Mouse (Mus musculus) CH12.LX (cell line): Measurements from ENCODE around the gene Ankrd28. TPM values are rescaled to one million over a fixed set of nuclear protein-coding genes. Genes with fewer than 3 reads are reported as not detected.

ENCODE experiments used
- DNase-seq: peaks from one replicate; pipeline ENCODE4 v3.0.0-alpha.2; 2013; ENCODE audit errors: extremely low read depth
- H3K27ac ChIP-seq: 2 replicates; pipeline ENCODE4 v1.5.1; 2012; ENCODE audit warnings: low read depth, mild to moderate bottlenecking, control low read depth, moderate library complexity; ENCODE audit not compliant: insufficient read depth
- H3K27me3 ChIP-seq: replicated peaks from 2 replicates; pipeline ENCODE3; 2012; ENCODE audit warnings: inconsistent platforms
- H3K36me3 ChIP-seq, 2 experiments: replicated peaks in 1 of 2; 2 replicates each; pipeline versions ENCODE3 to v1.6.1; 2012; ENCODE audit warnings: inconsistent platforms in 1 of 2, low read length in 1 of 2, mild to moderate bottlenecking in 1 of 2, mixed read lengths in 1 of 2, moderate library complexity in 1 of 2; ENCODE audit not compliant: control insufficient read depth in 1 of 2, insufficient read depth in 1 of 2
- H3K4me1 ChIP-seq, 2 experiments: 2 replicates each; pipeline ENCODE4 v1.6.1; 2012; ENCODE audit warnings: inconsistent platforms in 1 of 2, moderate library complexity in 1 of 2; ENCODE audit not compliant: insufficient read depth in 2 of 2, control insufficient read depth in 1 of 2
- H3K4me2 ChIP-seq: 2 replicates; pipeline ENCODE4 v1.6.1; 2012; ENCODE audit warnings: low read depth, mild to moderate bottlenecking, control low read depth; ENCODE audit not compliant: poor library complexity, insufficient read depth, severe bottlenecking
- H3K4me3 ChIP-seq, 3 experiments: fragments of 150-350 bp in 1 of 3; sonication (generic) in 1 of 3; replicated peaks in 1 of 3; 2 replicates each; pipeline versions ENCODE3 to v1.5.1; 2011 to 2012; ENCODE audit warnings: low read depth in 2 of 3, low read length in 2 of 3, mild to moderate bottlenecking in 2 of 3, moderate library complexity in 2 of 3, control low read depth in 1 of 3, improper control_type of control experiment in 1 of 3, inconsistent platforms in 1 of 3, mixed read lengths in 1 of 3; ENCODE audit not compliant: poor library complexity in 1 of 3
- H3K79me2 ChIP-seq: replicated peaks from 2 replicates; pipeline ENCODE4 v1.6.1; 2012; ENCODE audit warnings: mild to moderate bottlenecking, moderate library complexity; ENCODE audit not compliant: control insufficient read depth, poor library complexity, insufficient read depth, severe bottlenecking; ENCODE audit errors: extremely low read depth
- H3K9ac ChIP-seq: 2 replicates; pipeline ENCODE4 v1.6.1; 2012; ENCODE audit warnings: low read depth, mild to moderate bottlenecking, control low read depth, moderate library complexity; ENCODE audit not compliant: insufficient read depth
- H3K9me3 ChIP-seq: replicated peaks from 2 replicates; pipeline ENCODE3; 2012; ENCODE audit warnings: low read length, inconsistent platforms, mixed read lengths
- CHD1 ChIP-seq: IDR thresholded peaks from 2 replicates; pipeline ENCODE4 v1.6.1; 2012; ENCODE audit warnings: low read depth, low read length, improper control_type of control experiment, inconsistent platforms
- E2F4 ChIP-seq: IDR thresholded peaks from 2 replicates; pipeline ENCODE4 v1.6.1; 2011; ENCODE audit warnings: low read depth, low read length, improper control_type of control experiment; ENCODE audit not compliant: insufficient replicate concordance
- ELF1 ChIP-seq: IDR thresholded peaks from 2 replicates; pipeline ENCODE4 v1.6.1; 2014; ENCODE audit warnings: low read depth, mild to moderate bottlenecking, inconsistent platforms, low read length, improper control_type of control experiment
- EP300 ChIP-seq: IDR thresholded peaks from 2 replicates; pipeline ENCODE4 v1.6.1; 2011; ENCODE audit warnings: low read length, improper control_type of control experiment
- ETS1 ChIP-seq: conservative IDR thresholded peaks from 2 replicates; pipeline ENCODE4 v1.6.1; 2012; ENCODE audit warnings: low read depth, mild to moderate bottlenecking, inconsistent platforms, low read length, improper control_type of control experiment, moderate library complexity
- GABPA ChIP-seq: IDR thresholded peaks from 2 replicates; pipeline ENCODE4 v1.6.1; 2012; ENCODE audit warnings: low read depth, low read length, improper control_type of control experiment, inconsistent platforms; ENCODE audit not compliant: insufficient replicate concordance
- HCFC1 ChIP-seq: IDR thresholded peaks from 2 replicates; pipeline ENCODE4 v1.6.1; 2012; ENCODE audit warnings: low read depth, mild to moderate bottlenecking, inconsistent platforms, low read length, improper control_type of control experiment
- IRF4 ChIP-seq: IDR thresholded peaks from 2 replicates; pipeline ENCODE4 v1.6.1; 2014; ENCODE audit warnings: low read depth, mild to moderate bottlenecking, inconsistent platforms, low read length, improper control_type of control experiment
- JUN ChIP-seq: IDR thresholded peaks from 2 replicates; pipeline ENCODE4 v1.6.1; 2011; ENCODE audit warnings: low read depth, mild to moderate bottlenecking, low read length, improper control_type of control experiment, moderate library complexity; ENCODE audit not compliant: insufficient read depth
- JUND ChIP-seq: conservative IDR thresholded peaks from 2 replicates; pipeline ENCODE4 v1.6.1; 2011; ENCODE audit warnings: low read depth, low read length, improper control_type of control experiment
- KAT2A ChIP-seq: IDR thresholded peaks from 2 replicates; pipeline ENCODE4 v1.6.1; 2012; ENCODE audit warnings: low read length, improper control_type of control experiment, inconsistent platforms; ENCODE audit not compliant: insufficient replicate concordance
- MAFK ChIP-seq: IDR thresholded peaks from 2 replicates; pipeline ENCODE4 v1.6.1; 2011; ENCODE audit warnings: low read length, improper control_type of control experiment; ENCODE audit not compliant: insufficient replicate concordance
- MAX ChIP-seq: IDR thresholded peaks from 2 replicates; pipeline ENCODE4 v1.6.1; 2011; ENCODE audit warnings: low read length, improper control_type of control experiment
- MEF2A ChIP-seq: IDR thresholded peaks from 2 replicates; pipeline ENCODE4 v1.6.1; 2014; ENCODE audit warnings: low read depth, mild to moderate bottlenecking, inconsistent platforms, low read length, improper control_type of control experiment, borderline replicate concordance
- MXI1 ChIP-seq: IDR thresholded peaks from 2 replicates; pipeline ENCODE4 v1.6.1; 2011; ENCODE audit warnings: mild to moderate bottlenecking, low read depth, low read length, improper control_type of control experiment
- PAX5 ChIP-seq: IDR thresholded peaks from 2 replicates; pipeline ENCODE4 v1.6.1; 2012; ENCODE audit warnings: low read length, inconsistent platforms, mixed read lengths
- POLR2A ChIP-seq: IDR thresholded peaks from 2 replicates; pipeline ENCODE4 v1.6.1; 2011; ENCODE audit warnings: low read depth, mild to moderate bottlenecking, improper control_type of control experiment, low read length
- POLR2AphosphoS2 ChIP-seq: IDR thresholded peaks from 2 replicates; pipeline ENCODE4 v1.6.1; 2011; ENCODE audit warnings: low read depth, low read length, improper control_type of control experiment
- RCOR1 ChIP-seq: conservative IDR thresholded peaks from 2 replicates; pipeline ENCODE4 v1.6.1; 2012; ENCODE audit warnings: low read depth, mild to moderate bottlenecking, inconsistent platforms, low read length, improper control_type of control experiment
- SMC3 ChIP-seq: IDR thresholded peaks from 2 replicates; pipeline ENCODE4 v1.6.1; 2011; ENCODE audit warnings: low read depth, low read length, improper control_type of control experiment
- UBTF ChIP-seq: IDR thresholded peaks from 2 replicates; pipeline ENCODE4 v1.6.1; 2012; ENCODE audit warnings: low read depth, mild to moderate bottlenecking, inconsistent platforms, low read length, improper control_type of control experiment, moderate library complexity
- ZKSCAN1 ChIP-seq: IDR thresholded peaks from 2 replicates; pipeline ENCODE4 v1.6.1; 2012; ENCODE audit warnings: low read depth, inconsistent platforms, low read length, improper control_type of control experiment, borderline replicate concordance
- ZMIZ1 ChIP-seq: IDR thresholded peaks from 2 replicates; pipeline ENCODE4 v1.6.1; 2012; ENCODE audit warnings: low read depth, mild to moderate bottlenecking, inconsistent platforms, low read length, improper control_type of control experiment
- dilution Hi-C: fragments of 300-500 bp; cut with MboI; formaldehyde crosslinking; loops from 2 replicates; pipeline ENCODE4 v1.14.3; 2020; ENCODE audit warnings: low sequenced_read_pairs; ENCODE audit not compliant: extremely low pct_unique_long_range_greater_than_20kb, extremely low pct_ligation_motif_present
- in situ Hi-C: fragments of 300-500 bp; cut with MboI; formaldehyde crosslinking; loops from 3 replicates; pipeline ENCODE4 v1.14.3; 2019; ENCODE audit warnings: low sequenced_read_pairs, low pct_ligation_motif_present, low pct_unique_long_range_greater_than_20kb, mixed read lengths
- polyA plus RNA-seq: library from polyadenylated mRNA; unstranded; fragments of >175 nt; gene quantifications from 2 replicates; pipeline ENCODE4 v1.2.1, GENCODE M21; 2012; ENCODE audit warnings: low read depth; ENCODE audit not compliant: insufficient read length
- total RNA-seq, 2 experiments: library from RNA; depleted of rRNA; stranded (reverse); fragments of 300-350 nt in 1 of 2; fragments of >200 nt in 1 of 2; gene quantifications; 2 replicates each; pipeline ENCODE4 v1.2.3; 2012 to 2014

Gene Ankrd28
- total and polyA plus RNA-seq, 3 experiments, result 7.3 to 15.0 (median 14.9) TPM

GRCm38 (mm10) chr14:31795535-31795934 is 34.9 kb downstream of the Ankrd28 start:
- Histone ChIP-seq H3K4me3 (no peak overlapping the region), H3K79me2 (no peaks in the 10 kb centered on the region), H3K27me3 (no peaks in the 10 kb centered on the region), H3K9me3 (no peaks in the 10 kb centered on the region), H3K27ac (no peak overlapping the region), H3K36me3 (peaks cover 0 to 1% of the 10 kb centered on the region in 2 experiments), H3K9ac (no peak overlapping the region), H3K4me1 (peaks cover 0 to 7% of the 10 kb centered on the region in 2 experiments; a peak in 1 of 4 replicates)
- dilution Hi-C loops, result no loop called here
- in situ Hi-C loops, result loop anchor here (5.0 kb wide), 1 partner anchor 142 kb away; no protein-coding TSS in a partner anchor
- DNase-seq, result no peak
- TF ChIP-seq MAFK, result 0 out of 2 replicates have a peak, but pooled peaks have one; percentile 36
- no peak for TF ChIP-seq KAT2A
- TF ChIP-seq, all 38 proteins: peak for 1
- H3K4me2 ChIP-seq, result no peak overlapping the region

- Histone ChIP-seq H3K27me3 (no peaks in the 10 kb centered on the region), H3K27ac (no peak overlapping the region), H3K9ac (no peak overlapping the region), H3K4me2 (no peak overlapping the region), H3K36me3 (peaks cover 0 to 1% of the 10 kb centered on the region in 2 experiments), H3K9me3 (no peaks in the 10 kb centered on the region), H3K4me3 (no peak overlapping the region), H3K79me2 (no peaks in the 10 kb centered on the region), H3K4me1 (peaks cover 0 to 7% of the 10 kb centered on the region in 2 experiments; a peak in 1 of 4 replicates)
- no peak for DNase-seq
- dilution Hi-C loops (no loop called here), in situ Hi-C loops (loop anchor here (5.0 kb wide), 2 partner anchors 143 to 293 kb away; partner anchors contain the start of genes Dph3 and Oxnad1)
- no peak for TF ChIP-seq PAX5
- no peak for TF ChIP-seq ZKSCAN1
- no peak for TF ChIP-seq CHD1
- TF ChIP-seq UBTF, result no peak
- TF ChIP-seq JUN, result no peak
- no peak for TF ChIP-seq HCFC1
- no peak for TF ChIP-seq MAX
- TF ChIP-seq POLR2AphosphoS2, result no peak
- TF ChIP-seq RCOR1, result no peak
Observed at GRCm38 (mm10) chr14:31794776-31795126, 35.7 kb downstream of the Ankrd28 start.

GRCm38 (mm10) chr14:31793979-31794775 is 36.3 kb downstream of the Ankrd28 start:
- Histone ChIP-seq H3K27ac (no peak overlapping the region), H3K4me2 (no peak overlapping the region), H3K4me3 (no peak overlapping the region), H3K36me3 (peaks cover 0 to 1% of the 10 kb centered on the region in 2 experiments), H3K4me1 (peaks cover 0 to 7% of the 10 kb centered on the region in 2 experiments; a peak in 1 of 4 replicates), H3K79me2 (no peaks in the 10 kb centered on the region), H3K9me3 (no peaks in the 10 kb centered on the region), H3K27me3 (no peaks in the 10 kb centered on the region), H3K9ac (no peak overlapping the region)
- dilution Hi-C loops, result no loop called here
- in situ Hi-C loops, result loop anchor here (5.0 kb wide), 1 partner anchor 293 kb away; the partner anchor contains the start of genes Dph3 and Oxnad1
- DNase-seq, result peak; percentile 31
- TF ChIP-seq ZMIZ1, result no peak
- no peak for TF ChIP-seq MXI1
- TF ChIP-seq JUN, result no peak
- TF ChIP-seq SMC3, result peak; percentile 68
- TF ChIP-seq PAX5, result no peak
- TF ChIP-seq EP300, result no peak
- no peak for TF ChIP-seq MEF2A
- no peak for TF ChIP-seq ELF1
- no peak for TF ChIP-seq ETS1
- TF ChIP-seq POLR2A, result no peak
- TF ChIP-seq IRF4, result no peak
- no peak for TF ChIP-seq UBTF
- no peak for TF ChIP-seq GABPA
- no peak for TF ChIP-seq POLR2AphosphoS2
- TF ChIP-seq MAX, result no peak
- 0 out of 2 replicates have a peak, but pooled peaks have one; percentile 26 for TF ChIP-seq JUND
- no peak for TF ChIP-seq E2F4
